Mouse (Mus musculus) gastrocnemius, postnatal 36 days (tissue): ENCODE results near the gene Plxnd1. TPM values are rescaled to one million over a fixed set of nuclear protein-coding genes. Genes with fewer than 3 reads are reported as not detected.

Experiments used
- DNase-seq, 2 experiments: peaks; one replicate each; pipeline ENCODE4 v3.0.0; 2022
- intact Hi-C: fragments of 180-260 bp; cut with DNase I; formaldehyde crosslinking; loops from one replicate; pipeline ENCODE4 v1.15.1; 2025
- total RNA-seq, 2 experiments: library from RNA; stranded (reverse); gene quantifications; 2 replicates each; pipeline ENCODE4 v1.2.3; 2021

Plxnd1 gene
- total RNA-seq, 2 experiments from 2014 or later: 19.0 to 21.8 TPM

DNA sequence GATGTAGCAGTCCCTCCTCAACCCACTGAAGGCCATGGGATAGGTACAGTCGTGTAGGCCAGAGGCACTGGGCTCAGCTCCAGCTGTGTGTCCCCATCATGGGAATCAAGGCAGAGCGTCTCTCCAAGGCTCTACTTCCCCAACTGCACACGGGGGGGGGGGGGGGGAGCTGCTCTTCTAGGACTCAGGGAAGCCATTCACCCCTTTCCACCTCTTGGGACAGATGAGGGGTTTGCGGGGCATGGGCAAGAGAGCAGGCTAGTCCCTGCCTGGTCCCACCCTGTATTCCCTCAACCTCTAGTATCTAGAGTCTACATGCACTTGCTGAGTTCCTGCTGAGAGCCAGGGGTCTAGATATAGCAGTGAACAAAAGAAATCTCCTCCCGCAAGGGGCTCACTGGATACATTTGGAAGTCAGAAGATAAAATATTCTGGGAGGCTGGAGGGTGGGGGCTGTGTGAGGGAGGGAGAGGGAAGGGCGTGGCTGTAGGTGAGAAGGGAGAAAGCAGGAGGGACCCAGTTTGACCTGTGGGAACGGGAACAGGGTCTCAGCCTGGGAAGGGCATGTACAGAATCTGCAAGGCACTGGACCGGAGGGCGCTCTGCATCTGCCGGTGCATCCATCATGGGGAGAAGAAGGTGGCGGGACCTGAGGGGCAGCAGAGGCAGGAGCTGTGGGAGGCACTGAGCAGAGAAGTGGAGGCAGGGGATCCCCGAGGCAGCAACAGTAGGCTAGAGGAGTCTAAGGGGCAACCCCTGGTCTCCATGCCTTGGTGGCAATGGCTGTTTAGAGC is 7.7 kb upstream of the Plxnd1 start:
- DNase-seq: no peak
- intact Hi-C loops: no loop called here

GRCm38 (mm10) chr6:116000851-116001250 is 6.0 kb upstream of the Plxnd1 start:
- intact Hi-C loops: no loop called here
- no peak for DNase-seq

DNA sequence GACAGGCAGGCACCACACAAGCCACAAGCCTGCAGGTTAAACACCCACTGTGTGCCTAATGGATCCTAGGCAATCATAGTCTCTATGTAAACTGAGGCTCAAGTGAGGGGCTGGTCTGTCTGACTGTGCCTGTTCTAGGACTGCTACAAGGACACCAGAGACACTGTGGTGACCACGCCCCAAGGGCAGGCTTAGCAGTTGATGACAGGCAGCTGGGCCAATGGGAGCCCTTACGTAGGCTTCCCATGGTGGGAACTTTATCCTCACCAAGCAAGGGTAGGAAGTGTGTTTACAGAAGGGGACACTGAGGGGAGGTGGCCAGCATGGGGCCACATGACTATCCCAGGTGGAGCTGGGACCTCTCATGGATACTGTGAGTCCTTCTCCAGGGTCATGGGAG is 4.4 kb upstream of the Plxnd1 start:
- no peak for DNase-seq
- intact Hi-C loops: no loop called here

DNA sequence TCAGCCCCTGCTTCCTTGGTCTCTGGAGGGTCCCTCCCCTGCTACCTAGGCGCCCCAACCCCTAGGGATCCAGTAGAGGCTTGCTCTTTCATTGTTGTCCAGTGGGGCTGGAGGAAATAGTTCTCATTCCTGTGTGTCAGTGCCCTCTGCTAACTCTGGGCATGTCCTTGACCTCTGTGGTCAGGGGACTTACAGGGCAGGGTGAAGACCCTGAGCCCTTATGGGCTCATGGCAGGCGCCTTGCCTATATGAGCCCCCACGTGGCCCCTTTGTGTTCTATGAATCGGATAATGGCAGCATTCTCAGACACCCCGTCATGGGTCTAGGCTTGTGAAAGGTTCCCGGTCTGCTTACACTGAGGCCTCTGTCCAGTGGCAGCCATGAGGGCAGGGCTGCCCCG is 4.0 kb upstream of the Plxnd1 start:
- intact Hi-C loops: no loop called here
- DNase-seq: no peak

DNA sequence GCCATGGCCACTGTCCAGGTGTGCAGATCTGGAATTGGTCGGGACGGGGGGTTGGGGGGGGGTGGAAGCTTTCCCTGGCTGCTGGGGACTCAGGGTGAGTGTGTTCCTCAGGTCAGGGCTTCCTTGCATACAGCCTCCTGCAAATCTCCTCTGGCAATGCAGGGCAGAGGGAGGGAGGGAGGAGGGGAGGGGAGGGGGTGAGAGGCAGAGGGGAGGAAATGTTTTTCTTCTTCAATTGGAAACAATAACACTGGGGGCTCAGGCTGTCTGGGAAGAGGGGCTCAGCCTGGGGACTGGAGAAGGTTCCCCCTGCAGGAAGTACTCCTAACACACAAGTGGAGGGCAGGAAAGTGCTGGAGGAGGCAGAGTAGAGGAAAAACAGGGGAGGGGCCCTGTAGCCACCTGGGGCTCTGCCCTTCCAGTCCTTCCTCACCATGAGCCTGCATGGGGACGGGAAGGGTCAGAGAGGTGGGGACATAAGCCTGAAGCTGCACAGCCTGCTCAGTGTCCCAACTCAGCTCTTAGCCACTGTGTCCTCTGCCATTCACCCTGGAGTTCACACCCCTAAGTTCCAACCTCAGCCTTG is 3.0 kb upstream of the Plxnd1 start:
- DNase-seq: no peak
- intact Hi-C loops: no loop called here

- intact Hi-C loops: no loop called here
- no peak for DNase-seq
These were observed 1.5 kb upstream of the Plxnd1 start for GRCm38 (mm10) chr6:115996171-115996851.

- intact Hi-C loops: no loop called here
- no peak for DNase-seq
These were observed 731 bp upstream of the Plxnd1 start for GRCm38 (mm10) chr6:115995531-115995941.

DNA sequence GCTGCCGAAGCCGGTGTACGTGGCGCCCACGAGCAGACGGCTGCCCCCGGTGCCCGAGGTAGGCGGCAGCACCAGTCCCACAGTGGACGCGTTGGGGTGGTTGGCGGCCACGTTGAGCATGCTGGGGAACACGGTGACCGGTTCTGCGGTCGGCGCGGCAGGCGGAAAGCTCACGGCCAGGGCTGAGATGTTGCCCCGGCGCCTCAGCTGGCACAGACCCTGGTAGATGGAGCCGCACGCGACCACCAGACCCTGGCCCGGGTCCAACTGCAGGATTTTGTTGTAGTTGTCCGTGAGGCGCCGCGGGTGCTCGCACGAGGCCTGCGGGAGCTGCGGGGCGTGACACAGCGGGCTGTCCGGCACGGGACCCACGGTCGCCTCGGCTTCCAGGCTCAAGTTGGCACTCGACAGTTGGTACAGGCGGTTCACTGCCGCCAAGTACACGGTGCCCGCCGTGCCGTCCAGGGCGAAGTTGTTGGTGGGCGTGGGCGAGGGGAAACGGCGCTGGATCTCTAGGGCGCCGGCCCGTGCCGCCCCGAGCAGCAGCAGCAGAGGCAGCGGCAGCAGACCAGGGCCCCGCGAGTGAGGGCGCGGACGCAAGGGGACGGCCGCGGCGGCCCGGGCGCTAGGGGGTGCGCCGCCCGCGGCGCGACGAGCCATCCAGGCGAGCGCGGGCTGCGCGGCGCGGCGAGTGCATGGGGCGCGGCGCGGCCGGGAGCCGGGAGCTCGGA is 494 bp downstream of the Plxnd1 start:
- DNase-seq: no peak
- intact Hi-C loops: loop anchor here (5.0 kb wide), 1 partner anchor 37 kb away; no protein-coding TSS in a partner anchor

- DNase-seq: no peak
- intact Hi-C loops: loop anchor here (5.0 kb wide), 1 partner anchor 36 kb away; no protein-coding TSS in a partner anchor
These were observed 1.2 kb downstream of the Plxnd1 start for GRCm38 (mm10) chr6:115993463-115994145.

DNA sequence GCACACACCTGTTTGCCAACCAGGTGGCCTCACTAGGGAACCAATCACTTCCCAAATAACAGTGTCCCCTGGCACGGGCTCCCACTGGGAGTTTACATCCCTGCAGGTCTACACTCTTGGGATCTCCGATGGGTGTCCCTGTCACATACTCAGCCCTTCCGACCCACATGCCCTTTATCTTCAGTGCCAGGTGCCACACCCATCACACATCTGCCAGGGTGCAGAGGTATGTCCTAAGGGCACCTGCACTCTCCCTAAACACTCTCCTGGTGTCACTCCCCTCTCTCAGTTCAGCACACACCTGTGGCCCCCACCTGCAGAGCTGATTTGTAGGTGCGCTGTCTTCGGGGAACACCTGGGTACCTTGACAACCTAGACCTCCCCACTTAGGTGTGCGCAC is 1.8 kb downstream of the Plxnd1 start:
- intact Hi-C loops: loop anchor here (5.0 kb wide), 1 partner anchor 36 kb away; no protein-coding TSS in a partner anchor

GRCm38 (mm10) chr6:115991881-115992620 is 2.8 kb downstream of the Plxnd1 start:
- no peak for DNase-seq
- intact Hi-C loops: loop anchor here (5.0 kb wide), 1 partner anchor 35 kb away; no protein-coding TSS in a partner anchor

More for the DNA sequence above, 1.8 kb downstream of the Plxnd1 start:
- DNase-seq: no peak

- intact Hi-C loops: loop anchor here (5.0 kb wide), 1 partner anchor 34 kb away; no protein-coding TSS in a partner anchor
- DNase-seq: no peak
These were observed 3.5 kb downstream of the Plxnd1 start for GRCm38 (mm10) chr6:115991108-115991880.

- no peak for DNase-seq
- intact Hi-C loops: loop anchor here (5.0 kb wide), 1 partner anchor 33 kb away; no protein-coding TSS in a partner anchor
These were observed 4.3 kb downstream of the Plxnd1 start for GRCm38 (mm10) chr6:115990479-115990878.

GRCm38 (mm10) chr6:115990056-115990455 is 4.7 kb downstream of the Plxnd1 start:
- DNase-seq: no peak
- intact Hi-C loops: loop anchor here (5.0 kb wide), 1 partner anchor 33 kb away; no protein-coding TSS in a partner anchor

- intact Hi-C loops: loop anchor here (5.0 kb wide), 1 partner anchor 32 kb away; no protein-coding TSS in a partner anchor
- DNase-seq: no peak
These were observed 5.2 kb downstream of the Plxnd1 start for GRCm38 (mm10) chr6:115989607-115990006.

DNA sequence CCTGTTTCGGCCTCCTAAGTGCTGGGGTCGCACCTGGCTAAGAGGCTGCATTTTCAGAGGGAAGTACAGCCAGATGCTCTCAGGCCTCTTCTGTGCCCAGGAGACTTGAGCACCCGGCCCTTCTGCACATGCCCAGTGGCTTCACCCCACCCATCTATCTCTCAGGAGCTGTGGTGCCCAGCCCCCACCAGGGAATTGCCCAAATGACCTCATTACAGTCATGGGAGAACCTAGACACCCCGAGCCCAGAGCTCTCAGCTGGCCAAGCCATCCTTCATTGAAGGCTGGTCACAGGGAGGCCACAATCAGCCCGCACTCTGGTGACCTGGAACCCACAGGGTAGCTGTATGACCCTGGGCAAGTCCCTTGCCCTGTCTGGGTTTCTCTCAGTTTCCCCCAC is 5.8 kb downstream of the Plxnd1 start:
- no peak for DNase-seq
- intact Hi-C loops: no loop called here

- DNase-seq: no peak
- intact Hi-C loops: no loop called here
These were observed 7.6 kb downstream of the Plxnd1 start for GRCm38 (mm10) chr6:115987096-115987747.
